Mouse (Mus musculus) heart, postnatal 0 days (tissue): ENCODE data around the gene Ephb4.

Experiments
- CTCF ChIP-seq: IDR thresholded peaks from 2 replicates; pipeline ENCODE4 v1.5.1; 2016; ENCODE audit warnings: antibody characterized with exemption, control low read depth, low read depth
- EP300 ChIP-seq: IDR thresholded peaks from 2 replicates; pipeline ENCODE4 v1.6.1; 2016; ENCODE audit warnings: antibody characterized with exemption, low read depth

- TF ChIP-seq CTCF: no peak
- no peak for TF ChIP-seq EP300
Observed at GRCm38 (mm10) chr5:137346983-137347382, 2.9 kb upstream of the Ephb4 start.
